Mouse (Mus musculus): ENCODE data around the gene Ranbp17.

The Ranbp17 gene

GRCm38 (mm10) chr11:33195531-33196446 is 317.8 kb downstream of the Ranbp17 start:
- DNase-seq = peak; percentile 36

GRCm38 (mm10) chr11:33195061-33195460 is 318.5 kb downstream of the Ranbp17 start:
- no peak for DNase-seq

DNA sequence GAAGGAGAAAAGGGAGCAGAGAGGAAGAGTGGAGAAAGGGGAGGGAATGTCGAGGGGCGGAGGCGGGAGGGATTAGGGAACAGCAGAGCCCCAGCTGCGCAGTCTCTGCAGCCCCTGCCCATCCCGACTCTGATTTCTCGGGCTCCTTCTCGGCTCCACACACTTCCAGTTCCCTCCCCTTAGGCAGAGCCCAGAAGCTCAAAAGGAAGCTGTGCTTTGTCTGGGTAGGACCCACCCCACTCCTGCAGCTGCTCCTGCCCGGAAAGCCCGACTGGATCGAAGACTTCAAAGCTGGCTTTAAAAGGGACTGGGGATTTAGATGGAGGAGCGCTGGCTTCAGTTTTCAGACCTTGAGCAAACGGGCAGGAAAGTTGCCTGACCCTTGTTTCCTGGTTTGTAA is 319.9 kb downstream of the Ranbp17 start:
- no peak for DNase-seq

DNA sequence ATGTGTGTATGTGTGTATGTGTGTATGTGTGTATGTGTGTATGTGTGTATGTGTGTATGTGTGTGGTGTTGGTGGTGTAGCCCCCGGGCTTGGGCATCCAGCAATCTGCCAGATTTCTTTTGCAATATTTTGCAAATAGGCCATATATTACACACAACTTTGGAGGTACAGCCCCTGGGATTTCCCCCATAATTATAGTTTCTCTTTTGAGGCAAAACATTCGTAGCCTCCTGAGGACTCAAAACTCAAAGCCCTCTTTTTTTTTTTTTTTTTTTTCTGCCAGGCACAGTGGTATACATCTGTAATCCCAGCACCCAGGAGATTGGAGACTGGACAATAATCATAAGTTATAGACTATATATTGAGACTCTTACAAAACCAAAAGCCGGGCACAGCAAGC is 331.7 kb downstream of the Ranbp17 start:
- DNase-seq = no peak

DNA sequence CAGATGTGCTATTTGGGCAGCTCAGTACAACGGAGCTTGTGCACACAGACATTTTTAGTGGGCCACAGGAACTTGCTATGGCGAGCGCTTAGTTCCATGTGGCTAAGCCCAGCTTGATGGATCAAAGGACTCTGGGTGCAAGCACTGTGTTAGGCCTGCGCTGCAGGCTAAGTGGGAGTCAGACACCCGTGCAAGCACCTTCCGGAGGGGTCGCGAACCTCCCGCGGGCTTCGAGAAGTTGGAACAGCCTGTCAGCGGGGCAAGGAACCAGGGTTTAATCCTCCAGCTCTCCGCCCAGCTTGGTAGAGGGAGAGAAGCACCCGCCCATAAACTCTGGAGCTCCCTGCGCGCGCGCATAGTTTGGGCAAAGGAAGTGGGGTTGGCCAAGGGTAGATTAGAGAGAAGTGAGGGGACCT is 332.8 kb downstream of the Ranbp17 start:
- DNase-seq = no peak

DNA sequence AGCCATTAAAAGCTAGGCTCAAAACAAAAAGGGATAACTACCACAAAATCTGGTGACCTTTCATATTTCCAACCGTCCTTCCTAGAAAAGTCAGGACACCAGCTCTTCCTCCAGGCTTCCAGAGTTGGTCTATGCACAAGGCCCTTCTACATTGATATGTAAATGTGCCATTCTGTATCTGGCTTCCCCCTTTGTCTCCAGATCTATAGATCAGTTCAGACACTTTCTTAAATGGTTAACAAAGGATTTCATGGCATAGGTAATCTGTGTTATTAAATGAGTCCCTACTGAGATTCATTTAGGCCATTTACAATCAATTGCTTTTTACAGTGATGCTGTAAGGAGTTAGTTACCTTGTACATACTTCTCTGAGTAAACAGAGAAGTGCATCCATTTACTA is 333.7 kb downstream of the Ranbp17 start:
- DNase-seq = no peak

DNA sequence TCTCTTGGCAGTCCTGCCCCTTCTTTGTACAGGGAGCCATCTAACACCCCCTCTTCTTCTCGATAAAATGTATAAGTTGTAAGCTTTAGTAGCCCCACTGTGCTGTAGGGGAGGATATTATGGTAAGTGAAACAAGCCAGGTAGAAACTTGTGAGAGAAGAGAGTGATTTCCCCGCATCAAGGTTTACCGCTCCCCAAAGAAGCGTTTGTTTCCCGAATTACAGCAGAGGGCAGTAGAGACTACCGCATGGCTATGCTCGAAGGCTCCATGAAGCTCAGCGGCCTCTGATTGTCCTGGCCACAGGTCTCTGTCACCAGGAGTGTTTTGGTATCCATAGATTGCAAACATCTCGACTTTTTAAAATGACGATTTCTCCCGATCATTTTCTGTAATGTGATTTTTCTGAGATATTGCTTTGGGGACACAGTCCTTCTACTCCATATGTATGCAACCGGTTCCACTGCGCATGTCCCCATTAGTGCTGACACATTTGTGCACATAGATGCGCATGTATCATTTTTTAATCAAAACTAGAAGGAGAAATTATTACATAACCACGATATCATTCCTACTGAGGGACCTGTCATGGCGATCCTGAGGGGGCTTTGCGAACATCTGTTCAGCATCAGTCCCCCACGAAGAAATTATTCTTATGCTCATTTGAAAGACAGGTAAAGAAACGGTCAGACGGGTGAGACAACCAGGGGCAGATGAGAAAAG is 336.9 kb downstream of the Ranbp17 start:
- peak; percentile 69 for DNase-seq

DNA sequence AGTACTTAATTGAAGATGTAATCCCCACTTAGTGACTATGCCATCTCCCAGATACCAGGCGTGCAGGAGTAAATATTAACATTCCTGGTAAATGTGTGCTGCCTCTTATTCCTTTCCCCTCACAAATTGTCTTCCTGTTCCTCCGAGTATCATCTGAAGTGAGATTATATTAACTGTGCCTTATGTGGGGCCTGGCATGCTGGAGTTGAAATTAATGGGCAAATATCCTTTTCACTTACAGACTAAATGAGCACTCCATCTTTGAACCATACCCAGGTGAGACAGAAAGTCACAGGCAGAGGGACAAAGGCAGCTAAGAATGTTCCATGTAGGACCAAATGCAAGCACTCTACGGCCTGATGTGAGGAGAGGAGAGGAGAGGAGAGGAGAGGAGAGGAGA is 337.8 kb downstream of the Ranbp17 start:
- no peak for DNase-seq

DNA sequence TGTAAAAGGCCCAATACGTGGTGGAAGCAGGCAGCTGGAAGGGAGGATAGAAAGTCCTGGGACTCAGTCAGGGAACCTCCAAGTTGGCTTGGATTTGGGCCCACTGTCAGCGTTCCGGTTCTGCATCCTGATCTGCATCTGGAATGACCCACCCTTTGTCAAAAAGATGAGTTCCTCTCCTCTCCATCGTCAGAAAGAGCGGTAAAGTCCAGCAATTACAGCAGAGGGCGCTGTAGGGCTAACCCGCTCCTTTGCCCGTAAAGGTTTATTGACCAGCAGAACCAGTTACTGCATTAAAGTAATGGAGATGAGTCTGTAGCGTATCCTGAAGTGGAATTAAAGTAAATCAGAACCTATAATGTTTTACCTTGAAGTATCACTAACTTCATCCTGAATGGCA is 343.1 kb downstream of the Ranbp17 start:
- DNase-seq = peak; percentile 58

DNA sequence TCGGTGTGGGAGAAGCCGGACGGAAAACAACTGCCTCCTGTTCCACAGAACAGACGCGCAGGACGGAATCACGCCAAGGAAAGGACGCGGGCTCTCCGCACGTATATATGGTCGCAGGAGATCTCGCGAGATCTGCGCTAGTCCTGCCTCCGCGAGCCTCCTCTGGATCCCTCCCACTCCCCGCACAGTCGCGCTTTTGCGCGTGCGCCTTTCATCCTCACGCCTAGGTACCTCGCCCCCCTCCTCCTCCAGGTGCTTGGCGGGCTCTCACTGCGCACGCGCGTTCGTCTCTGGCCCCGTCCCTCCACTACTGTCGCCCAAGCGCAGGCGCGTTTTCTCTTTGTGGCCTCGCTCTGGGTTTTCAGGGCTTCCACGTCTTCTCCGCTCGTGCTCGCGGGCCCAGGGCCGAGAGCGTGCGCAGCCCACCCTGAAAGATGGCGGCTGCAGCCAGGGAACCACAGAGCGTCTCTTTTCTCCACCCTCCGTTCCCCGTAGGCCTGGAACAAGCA is 350.5 kb downstream of the Ranbp17 start, which contains the start of gene Npm1:
Gene Npm1 (minus strand): TSS at position 209 of the 509 bp plus-strand sequence.
- peak; percentile 100 for DNase-seq

DNA sequence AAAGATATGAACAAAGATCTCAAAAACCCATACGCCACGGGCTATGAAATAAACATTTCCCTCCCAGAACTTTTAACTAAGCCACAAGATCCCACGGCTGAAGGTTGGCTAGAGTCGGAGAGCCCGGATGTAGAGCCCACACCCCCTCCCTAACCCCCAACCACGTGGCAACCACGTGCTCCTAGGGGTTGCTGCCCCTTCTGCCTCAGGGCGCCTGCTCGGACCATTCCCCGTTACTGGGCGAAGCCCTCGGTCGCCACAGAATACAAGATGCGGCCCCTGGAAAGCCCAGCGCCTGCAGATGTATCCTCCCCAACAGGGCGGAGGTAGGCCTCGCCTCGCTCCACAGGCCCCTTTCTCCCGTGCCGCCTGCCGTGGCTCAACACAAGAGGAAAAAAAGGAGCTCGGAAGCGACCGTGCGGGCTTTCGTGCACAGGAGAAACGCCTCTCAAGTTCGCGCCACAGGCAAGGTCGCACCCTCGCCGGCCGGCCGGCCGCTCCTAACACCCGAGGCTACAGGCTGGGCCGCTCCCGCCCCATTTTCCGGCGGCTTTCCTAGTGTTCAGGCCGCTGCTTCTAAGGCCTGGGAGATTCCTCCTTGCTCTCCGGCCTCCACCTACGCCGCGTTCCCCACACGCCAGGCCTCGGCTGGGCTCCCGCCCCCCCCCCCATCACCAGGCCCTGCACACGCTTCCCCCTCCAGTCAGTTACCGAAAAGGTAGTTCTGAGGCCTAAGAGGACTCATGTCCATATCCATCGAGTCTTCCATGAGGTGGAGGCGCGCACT is 351.1 kb downstream of the Ranbp17 start:
- peak; percentile 60 for DNase-seq

Measured in cerebellum, adult 9-10 months (tissue).